Mouse (Mus musculus): ENCODE results near the gene P3h2. TPM values are rescaled to one million over a fixed set of nuclear protein-coding genes. Genes with fewer than 3 reads are reported as not detected.

P3h2 gene
- polyA plus RNA-seq, 1 experiment from 2014 or later: 8.7 TPM

DNA sequence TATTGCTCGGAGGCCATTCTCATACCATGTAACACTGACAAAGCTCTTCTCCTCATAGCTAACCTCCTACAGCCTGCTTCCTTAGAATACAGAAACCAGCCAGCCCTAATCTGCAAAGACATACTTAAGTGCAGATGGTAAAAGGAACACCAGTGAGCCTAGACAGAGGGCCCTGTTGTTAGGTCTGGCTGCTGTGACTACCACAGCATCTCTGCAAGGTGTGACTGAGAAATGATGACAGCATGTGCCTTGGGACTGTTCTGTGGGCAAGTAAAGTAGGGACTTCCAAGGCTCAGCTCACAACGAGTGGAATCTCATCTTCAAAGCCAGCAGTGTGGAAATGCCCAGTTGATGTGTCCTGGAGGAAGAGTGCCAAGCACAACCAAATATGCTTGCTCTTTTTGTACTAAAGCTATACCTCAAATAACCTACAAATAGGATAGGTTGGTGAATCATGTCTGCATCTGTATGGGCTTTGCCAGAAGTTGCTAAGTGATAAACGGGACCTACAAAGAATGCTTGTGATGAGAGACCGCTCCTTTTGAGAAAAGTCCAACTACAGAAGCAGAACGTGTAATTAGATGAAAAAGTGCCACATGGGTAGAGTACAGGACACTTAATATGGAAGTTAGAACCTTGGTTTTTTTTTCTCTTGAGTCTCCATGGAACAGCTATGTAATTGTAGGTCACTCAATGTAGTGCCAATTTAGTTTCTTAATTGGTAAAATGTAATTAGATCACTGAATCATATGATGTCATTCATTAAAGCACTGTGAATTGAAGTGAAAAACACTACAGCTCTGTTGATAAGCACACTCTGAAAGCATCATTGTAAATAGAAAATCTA lies 45.1 kb downstream of the P3h2 start:
- Histone ChIP-seq H3K4me3 (replicated peaks) (no peak overlapping the region), H3K36me3 (no peaks in the 10 kb centered on the region), H3K4me1 (no peaks in the 10 kb centered on the region), H3K27me3 (no peaks in the 10 kb centered on the region), H3K27ac (no peak overlapping the region), H3K9me3 (replicated peaks) (no peaks in the 10 kb centered on the region), H3K9ac (no peak overlapping the region), H3K4me2 (no peak overlapping the region)
- 91% methylated on average over 5 of the region's 5 CpGs for WGBS
- ATAC-seq (replicated peaks; ENCODE audit: low FRiP score): no peak

DNA sequence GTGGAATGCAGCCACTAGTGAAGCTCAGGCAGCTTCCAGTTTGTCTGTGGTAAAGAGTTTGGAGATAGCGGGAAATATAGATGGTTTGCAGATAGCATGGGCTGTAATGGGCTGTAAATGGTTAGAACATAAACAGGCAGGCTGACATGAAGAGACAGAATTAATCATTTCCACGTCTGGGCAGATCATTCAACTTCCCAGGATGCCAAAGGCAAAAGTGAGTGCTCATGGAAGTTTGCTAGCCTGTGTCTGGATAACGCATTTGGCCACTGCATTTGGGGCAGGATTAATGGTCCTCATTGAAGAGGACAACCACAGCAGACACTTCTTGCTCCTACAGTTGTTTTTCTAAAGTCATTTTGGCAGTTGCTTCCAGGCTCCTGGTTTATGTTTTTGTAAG lies 52.0 kb downstream of the P3h2 start:
- Histone ChIP-seq H3K4me3 (replicated peaks) (no peak overlapping the region), H3K4me1 (peaks cover 27% of the 10 kb centered on the region), H3K27me3 (peaks cover 4% of the 10 kb centered on the region; the same call in 1 of the 2 replicates), H3K27ac (peak overlapping the region; percentile 25), H3K9me3 (replicated peaks) (no peaks in the 10 kb centered on the region), H3K4me2 (no peak overlapping the region), H3K9ac (no peak overlapping the region), H3K36me3 (no peaks in the 10 kb centered on the region)
- WGBS: 54% methylated on average over 3 of the region's 3 CpGs
- ATAC-seq (replicated peaks; ENCODE audit: low FRiP score): no peak

DNA sequence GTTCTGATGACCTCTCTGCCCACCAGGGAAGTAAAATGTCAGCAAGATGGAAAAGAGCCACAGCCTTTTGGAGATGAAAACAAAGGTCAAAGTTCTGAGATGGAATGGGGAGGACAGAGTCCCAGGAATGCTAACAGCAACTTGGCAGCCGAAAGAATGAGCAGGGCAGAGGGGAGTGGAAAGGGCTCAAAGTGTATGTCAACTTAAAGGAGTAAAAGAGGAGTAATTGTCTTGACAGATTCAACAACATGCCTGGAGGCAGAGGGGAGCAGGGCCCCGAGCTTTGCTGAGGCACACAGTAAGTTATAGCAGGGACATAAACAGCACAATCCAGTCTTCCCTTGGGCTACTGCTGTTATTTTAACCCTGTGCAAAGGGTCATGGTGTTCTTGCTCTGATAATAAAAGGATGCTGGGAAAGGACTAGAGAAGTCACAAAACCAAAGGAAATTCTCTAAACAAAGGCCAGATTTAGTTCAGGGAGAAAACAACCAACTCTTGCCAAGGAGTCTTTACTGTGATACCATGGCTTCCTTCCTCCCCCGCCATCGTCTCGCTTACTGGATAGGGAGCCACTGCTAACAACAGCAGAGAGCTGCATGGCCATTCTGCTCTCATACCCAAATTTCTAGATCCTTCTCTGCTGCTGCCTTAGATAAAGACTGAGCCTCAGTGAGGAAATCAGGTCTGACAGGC lies 56.0 kb downstream of the P3h2 start:
- peaks cover 27% of the 10 kb centered on the region for H3K4me1 ChIP-seq
- WGBS: 20% methylated on average over 5 of the region's 5 CpGs
- H3K27ac ChIP-seq: peak overlapping the region; percentile 68
- no peaks in the 10 kb centered on the region for H3K36me3 ChIP-seq
- H3K27me3 ChIP-seq: no peaks in the 10 kb centered on the region
- ATAC-seq (replicated peaks; ENCODE audit: low FRiP score): peak; percentile 94
- no peaks in the 10 kb centered on the region for H3K9me3 ChIP-seq (replicated peaks)
- no peak overlapping the region for H3K4me2 ChIP-seq
- H3K4me3 ChIP-seq (replicated peaks): no peak overlapping the region
- H3K9ac ChIP-seq: no peak overlapping the region

DNA sequence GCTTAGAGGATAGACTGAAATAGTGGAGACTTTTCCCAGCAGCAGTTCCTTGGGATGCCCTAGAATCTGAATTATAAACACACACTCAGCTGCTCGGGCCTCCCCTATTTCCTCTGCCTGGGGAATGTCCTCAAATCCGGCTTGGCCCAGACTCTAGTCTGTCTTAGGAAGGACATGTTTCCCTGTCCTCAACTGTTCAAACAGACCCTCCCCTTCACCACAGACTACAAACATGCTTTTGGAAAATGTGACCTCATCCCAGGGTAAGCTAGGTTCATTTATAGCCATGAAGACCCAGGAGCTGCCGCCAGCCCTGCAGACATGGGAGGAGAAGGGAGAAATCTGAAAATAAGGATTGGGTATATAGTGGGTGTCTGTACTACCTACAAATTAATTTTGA lies 57.7 kb downstream of the P3h2 start:
- Histone ChIP-seq H3K4me3 (replicated peaks) (no peak overlapping the region), H3K36me3 (no peaks in the 10 kb centered on the region), H3K9me3 (replicated peaks) (no peaks in the 10 kb centered on the region), H3K27ac (no peak overlapping the region), H3K27me3 (no peaks in the 10 kb centered on the region), H3K4me1 (peaks cover 19% of the 10 kb centered on the region), H3K9ac (no peak overlapping the region), H3K4me2 (no peak overlapping the region)
- WGBS: 71% methylated on average over 3 of the region's 3 CpGs
- no peak for ATAC-seq (replicated peaks; ENCODE audit: low FRiP score)

DNA sequence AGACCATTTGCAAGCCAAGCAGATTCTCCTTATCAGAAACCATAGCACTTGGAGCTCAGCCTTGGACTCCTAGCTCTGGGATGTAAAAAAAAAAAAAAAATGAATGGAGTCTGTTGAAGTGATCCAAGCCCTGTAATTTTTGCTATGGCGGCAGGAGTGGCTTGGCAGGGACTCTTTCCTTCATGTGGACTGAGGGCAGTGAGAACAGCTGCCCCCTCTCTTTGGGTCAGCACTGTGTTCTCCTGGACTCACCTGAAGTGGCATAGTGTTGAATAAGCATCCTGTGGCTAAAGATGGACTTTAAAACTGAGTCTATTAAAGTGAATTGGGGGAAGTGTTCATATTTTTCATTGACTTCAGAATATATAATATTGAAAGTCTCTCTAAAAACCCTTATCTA lies 58.2 kb downstream of the P3h2 start:
- no peaks in the 10 kb centered on the region for H3K36me3 ChIP-seq
- ATAC-seq (replicated peaks; ENCODE audit: low FRiP score): no peak
- no peak overlapping the region for H3K27ac ChIP-seq
- H3K27me3 ChIP-seq: no peaks in the 10 kb centered on the region
- 90% methylated on average over 1 of the region's 1 CpGs for WGBS
- no peak overlapping the region for H3K4me3 ChIP-seq (replicated peaks)
- no peaks in the 10 kb centered on the region for H3K9me3 ChIP-seq (replicated peaks)
- H3K4me1 ChIP-seq: peaks cover 19% of the 10 kb centered on the region
- no peak overlapping the region for H3K9ac ChIP-seq
- no peak overlapping the region for H3K4me2 ChIP-seq

DNA sequence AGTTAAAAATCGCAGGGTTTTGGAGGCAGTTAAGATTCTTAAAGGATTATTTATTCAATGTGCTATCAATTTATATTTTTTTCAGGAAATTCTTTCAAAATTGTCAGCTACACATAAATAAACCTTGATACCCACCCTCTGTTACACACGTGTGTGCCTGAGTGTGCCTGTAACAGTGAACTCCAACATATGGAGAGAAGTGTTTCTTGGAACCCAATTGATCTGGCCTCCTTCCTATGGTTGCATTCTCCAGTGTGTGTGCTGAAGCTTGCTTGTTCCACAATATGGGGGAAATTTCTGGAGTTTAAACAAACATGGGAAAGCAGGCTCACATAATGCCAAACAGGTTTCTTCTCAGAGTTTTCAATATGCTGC lies 63.7 kb downstream of the P3h2 start:
- H3K9ac ChIP-seq: no peak overlapping the region
- no peak overlapping the region for H3K4me2 ChIP-seq
- no peaks in the 10 kb centered on the region for H3K27me3 ChIP-seq
- no peak overlapping the region for H3K4me3 ChIP-seq (replicated peaks)
- H3K36me3 ChIP-seq: no peaks in the 10 kb centered on the region
- H3K9me3 ChIP-seq (replicated peaks): no peaks in the 10 kb centered on the region
- H3K27ac ChIP-seq: no peak overlapping the region
- H3K4me1 ChIP-seq: peaks cover 8% of the 10 kb centered on the region
- no peak for ATAC-seq (replicated peaks; ENCODE audit: low FRiP score)
- 63% methylated on average over 2 of the region's 2 CpGs for WGBS

DNA sequence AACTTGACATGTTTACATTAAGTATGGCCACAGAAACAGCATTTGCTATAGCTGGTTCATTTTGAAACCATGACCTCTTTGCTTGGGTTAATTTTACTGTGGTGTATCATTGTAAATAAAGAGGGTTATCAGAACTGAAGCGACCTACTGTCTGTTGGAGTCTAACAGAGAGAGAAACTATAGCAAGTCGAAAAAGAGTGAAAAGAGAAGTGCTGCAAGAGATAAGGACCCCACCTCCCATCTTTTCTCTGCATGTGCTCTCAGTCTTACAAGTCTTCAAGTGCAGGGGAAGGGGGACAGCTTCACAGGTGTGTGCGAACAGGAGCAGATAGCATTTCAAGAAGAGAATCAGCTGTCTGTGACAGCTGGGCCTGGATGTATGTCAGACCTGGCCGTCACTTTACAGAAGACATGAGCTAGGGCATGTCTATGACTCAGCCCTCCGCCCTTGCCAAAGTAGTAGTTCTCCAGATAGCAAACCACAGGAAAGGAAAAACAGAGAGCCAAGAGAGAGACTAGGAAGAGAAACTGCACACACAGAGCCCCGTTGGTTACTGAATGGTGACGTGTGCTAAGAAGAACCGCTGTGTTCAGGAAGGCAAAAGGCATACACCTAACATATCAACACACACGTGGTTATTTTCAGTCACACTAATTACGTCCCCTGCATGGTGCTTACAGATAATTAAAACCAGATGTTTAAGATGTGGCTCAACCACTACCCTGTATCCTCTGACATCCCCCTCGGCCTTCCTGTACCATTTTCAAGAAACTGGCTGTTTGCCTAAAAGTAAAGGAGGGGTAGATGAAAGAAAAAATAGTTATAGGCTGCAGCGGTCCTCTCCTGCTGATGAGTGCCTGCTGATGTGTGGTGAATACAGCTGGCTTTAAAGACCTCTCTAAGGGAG lies 64.3 kb downstream of the P3h2 start:
- Histone ChIP-seq H3K27ac (no peak overlapping the region), H3K9ac (no peak overlapping the region), H3K4me1 (peaks cover 8% of the 10 kb centered on the region), H3K9me3 (replicated peaks) (no peaks in the 10 kb centered on the region), H3K4me2 (no peak overlapping the region), H3K4me3 (replicated peaks) (no peak overlapping the region), H3K36me3 (no peaks in the 10 kb centered on the region), H3K27me3 (no peaks in the 10 kb centered on the region)
- 52% methylated on average over 12 of the region's 12 CpGs for WGBS
- no peak for ATAC-seq (replicated peaks; ENCODE audit: low FRiP score)

DNA sequence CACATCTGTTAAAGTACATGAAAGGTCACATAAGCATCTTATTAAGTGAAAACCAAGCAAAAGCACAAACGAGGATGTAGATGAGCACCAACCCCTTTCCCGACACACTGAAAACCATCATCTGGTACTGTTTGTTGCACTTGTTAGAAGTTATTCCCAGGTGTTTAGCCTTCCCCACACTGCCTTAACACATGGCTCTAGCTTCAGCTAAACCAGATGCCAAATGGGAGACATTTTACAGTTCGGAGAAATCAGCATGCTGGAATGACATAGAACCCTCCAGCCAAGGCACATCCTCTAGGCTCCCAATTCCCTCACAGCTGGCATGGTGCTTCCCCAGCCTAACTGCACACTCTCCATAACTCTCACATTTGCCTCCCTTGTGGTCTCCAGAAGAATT lies 66.3 kb downstream of the P3h2 start:
- WGBS: 84% methylated on average over 3 of the region's 3 CpGs
- no peak for ATAC-seq (replicated peaks; ENCODE audit: low FRiP score)
- no peak overlapping the region for H3K9ac ChIP-seq

DNA sequence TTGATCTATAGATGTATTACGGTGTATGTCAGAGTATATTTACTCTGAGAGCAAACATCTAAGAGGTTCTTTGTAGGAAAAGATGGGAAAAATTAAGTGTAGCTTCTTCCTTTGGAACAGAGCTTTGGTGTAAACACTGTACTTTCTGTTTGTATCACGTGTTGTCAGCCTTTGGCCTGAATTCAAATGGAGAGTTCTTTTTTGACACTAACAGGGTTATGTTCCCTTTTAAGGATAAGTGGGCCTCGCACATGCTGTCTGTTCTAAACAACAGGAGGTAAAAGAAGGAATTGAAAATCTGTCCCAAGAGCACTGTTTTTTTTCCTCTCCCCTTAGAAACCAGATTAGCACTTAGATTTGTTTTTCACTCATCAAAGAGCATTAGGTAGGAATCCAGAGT lies 70.1 kb downstream of the P3h2 start:
- WGBS: 49% methylated on average over 3 of the region's 3 CpGs
- H3K36me3 ChIP-seq: no peaks in the 10 kb centered on the region
- H3K9me3 ChIP-seq (replicated peaks): no peaks in the 10 kb centered on the region
- no peak overlapping the region for H3K9ac ChIP-seq
- H3K27ac ChIP-seq: peak overlapping the region; percentile 41; the same call in 1 of the 2 replicates
- no peaks in the 10 kb centered on the region for H3K27me3 ChIP-seq
- H3K4me3 ChIP-seq (replicated peaks): no peak overlapping the region
- no peak overlapping the region for H3K4me2 ChIP-seq
- ATAC-seq (replicated peaks; ENCODE audit: low FRiP score): no peak
- 0 out of 2 replicates have a peak, but pooled peaks cover 2% of the 10 kb centered on the region for H3K4me1 ChIP-seq

More for the DNA sequence above, 66.3 kb downstream of the P3h2 start:
- Histone ChIP-seq H3K4me1 (peaks cover 10% of the 10 kb centered on the region), H3K4me3 (replicated peaks) (no peak overlapping the region), H3K9me3 (replicated peaks) (no peaks in the 10 kb centered on the region), H3K36me3 (no peaks in the 10 kb centered on the region), H3K27me3 (no peaks in the 10 kb centered on the region), H3K4me2 (no peak overlapping the region), H3K27ac (no peak overlapping the region)

DNA sequence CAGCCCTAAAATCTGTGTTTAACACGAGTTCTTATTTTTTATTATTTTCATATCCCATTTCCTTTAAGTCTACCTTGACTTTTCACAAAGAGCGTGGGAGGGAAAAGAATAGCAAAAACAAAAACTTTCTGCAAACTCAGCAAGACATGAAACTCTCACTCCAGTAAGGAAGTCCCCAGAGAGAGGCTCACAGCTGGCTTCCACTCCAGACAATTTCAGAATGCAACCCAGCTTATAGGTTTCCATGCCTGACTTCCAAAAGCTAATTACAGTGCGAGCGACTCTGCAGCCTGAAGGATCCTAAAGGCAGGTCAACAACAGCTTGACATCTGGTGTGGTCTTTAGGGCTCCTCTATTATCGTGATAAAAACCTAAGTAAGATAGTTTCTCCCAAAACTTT lies 70.5 kb downstream of the P3h2 start:
- H3K4me3 ChIP-seq (replicated peaks): no peak overlapping the region
- peak overlapping the region; percentile 41; the same call in 1 of the 2 replicates for H3K27ac ChIP-seq
- no peaks in the 10 kb centered on the region for H3K27me3 ChIP-seq
- no peaks in the 10 kb centered on the region for H3K36me3 ChIP-seq
- H3K4me1 ChIP-seq: 0 out of 2 replicates have a peak, but pooled peaks cover 2% of the 10 kb centered on the region
- ATAC-seq (replicated peaks; ENCODE audit: low FRiP score): no peak
- H3K9ac ChIP-seq: no peak overlapping the region
- no peak overlapping the region for H3K4me2 ChIP-seq
- WGBS: 45% methylated on average over 5 of the region's 5 CpGs
- H3K9me3 ChIP-seq (replicated peaks): no peaks in the 10 kb centered on the region

DNA sequence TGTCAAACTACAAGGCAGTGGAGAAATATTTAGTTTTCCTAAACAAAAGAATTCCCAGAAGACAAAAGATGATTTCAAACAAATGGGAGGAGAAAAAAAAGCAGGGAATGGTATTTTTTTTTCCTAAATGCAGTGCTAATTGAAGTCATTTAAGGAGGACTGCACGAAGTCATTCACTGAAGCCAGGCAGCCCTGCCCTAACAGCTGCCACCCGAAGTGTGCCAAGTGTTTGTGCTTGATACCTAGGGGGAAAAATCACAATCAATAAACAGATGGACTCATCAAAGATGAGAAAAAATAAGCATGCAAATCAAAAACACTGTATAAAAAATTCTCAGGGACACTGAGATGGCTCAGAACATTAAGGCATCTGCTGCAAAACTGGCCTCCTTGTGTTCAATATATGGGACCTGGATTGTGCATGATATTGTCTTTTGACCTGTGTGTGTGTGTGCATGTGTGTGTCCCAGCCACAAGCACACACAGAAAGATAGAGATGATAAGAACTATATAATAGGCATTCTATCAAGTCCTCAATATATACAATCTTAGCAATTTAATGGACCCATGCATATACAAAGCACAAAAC lies 76.1 kb downstream of the P3h2 start:
- no peak for ATAC-seq (replicated peaks; ENCODE audit: low FRiP score)
- H3K9ac ChIP-seq: no peak overlapping the region
- no peak overlapping the region for H3K4me3 ChIP-seq (replicated peaks)
- no peaks in the 10 kb centered on the region for H3K27me3 ChIP-seq
- H3K36me3 ChIP-seq: no peaks in the 10 kb centered on the region
- H3K4me1 ChIP-seq: 0 out of 2 replicates have a peak, but pooled peaks cover 3% of the 10 kb centered on the region
- H3K9me3 ChIP-seq (replicated peaks): no peaks in the 10 kb centered on the region
- 52% methylated on average over 2 of the region's 2 CpGs for WGBS
- no peak overlapping the region for H3K4me2 ChIP-seq
- no peak overlapping the region for H3K27ac ChIP-seq

All from kidney, embryonic 15.5 days (tissue).